Mouse (Mus musculus) myocyte (in vitro differentiated cells): ENCODE measurements around the gene Mdm2.

Experiments
- E2F4 ChIP-seq: IDR thresholded peaks from one replicate; pipeline ENCODE4 v1.6.1; 2011; ENCODE audit warnings: mild to moderate bottlenecking, control low read depth, moderate library complexity; ENCODE audit not compliant: insufficient read depth
- POLR2A ChIP-seq: IDR thresholded peaks from one replicate; pipeline ENCODE4 v1.6.1; 2011; ENCODE audit warnings: low read depth, mild to moderate bottlenecking, control low read depth, moderate library complexity; ENCODE audit not compliant: insufficient read length

- no peak for TF ChIP-seq E2F4
- TF ChIP-seq POLR2A, result no peak
Observed at GRCm38 (mm10) chr10:117757796-117758342, 47.3 kb upstream of the Mdm2 start.
